Comparison of ENCODE assay signal across 13 mouse cellular contexts in genomic region chr3:105023371-105024005, GRCm38 (mm10). TPM values are rescaled to one million over a fixed set of nuclear protein-coding genes. Genes with fewer than 3 reads are reported as not detected.
A peak's percentile ranks its signal among the peaks of the same experiment; 100 is the strongest.
DNase-seq lines count a peak whose midpoint lies in the region; ATAC-seq and TF ChIP-seq lines count a peak whose summit lies in the region.
"Had no signal": no experiment of that assay in that cellular context is flagged by ENCODE, and none has a peak within 500 bp of the region (broad histone marks: within the 10 kb centered on the region; RNA-seq: fewer than 3 reads in every experiment).

No protein-coding gene starts in this region.

- no peaks in the 10 kb centered on the region for H3K27me3 ChIP-seq in hindbrain, embryonic 15.5 days
- no peaks in the 10 kb centered on the region for H3K27me3 ChIP-seq in hindbrain, embryonic 10.5 days (ENCODE audit: insufficient read depth, poor library complexity, severe bottlenecking)
- H3K27me3 ChIP-seq in midbrain, embryonic 15.5 days (replicated peaks), result no peaks in the 10 kb centered on the region
- H3K27me3 ChIP-seq in midbrain, postnatal 0 days (ENCODE audit: insufficient read depth, low read length), result no peaks in the 10 kb centered on the region
- no peaks in the 10 kb centered on the region for H3K27me3 ChIP-seq in intestine, postnatal 0 days (replicated peaks; ENCODE audit: control insufficient read depth, insufficient read depth, low read length)
- no peaks in the 10 kb centered on the region for H3K27me3 ChIP-seq in stomach, embryonic 16.5 days (ENCODE audit: control insufficient read depth, insufficient read depth, low read length)
- H3K27me3 ChIP-seq in forebrain, embryonic 16.5 days (replicated peaks; ENCODE audit: control insufficient read depth, insufficient read depth, low read length), result no peaks in the 10 kb centered on the region

- no peak overlapping the region for H3K9ac ChIP-seq in hindbrain, embryonic 15.5 days
- H3K9ac ChIP-seq in midbrain, embryonic 15.5 days, result no peak overlapping the region
- no peak overlapping the region for H3K9ac ChIP-seq in midbrain, postnatal 0 days (replicated peaks; ENCODE audit: low read length, poor library complexity, severe bottlenecking)
- H3K9ac ChIP-seq in intestine, postnatal 0 days (ENCODE audit: low read depth, low read length), result no peak overlapping the region
- H3K9ac ChIP-seq in stomach, embryonic 16.5 days (ENCODE audit: low read length), result no peak overlapping the region
- no peak overlapping the region for H3K9ac ChIP-seq in forebrain, embryonic 16.5 days (replicated peaks; ENCODE audit: low read depth, low read length)

- WGBS in hindbrain, embryonic 15.5 days, result 86% methylated on average over 10 of the region's 10 CpGs
- 89% methylated on average over 10 of the region's 10 CpGs for WGBS in hindbrain, embryonic 10.5 days
- 86% methylated on average over 10 of the region's 10 CpGs for WGBS in midbrain, embryonic 15.5 days
- WGBS in midbrain, postnatal 0 days, result 79% methylated on average over 10 of the region's 10 CpGs
- WGBS in intestine, postnatal 0 days, result 77% methylated on average over 10 of the region's 10 CpGs
- 70% methylated on average over 10 of the region's 10 CpGs for WGBS in stomach, embryonic 16.5 days
- WGBS in forebrain, embryonic 16.5 days, result 81% methylated on average over 10 of the region's 10 CpGs

- ATAC-seq in hindbrain, embryonic 15.5 days (ENCODE audit: low FRiP score, low read depth), result no peak
- ATAC-seq in midbrain, embryonic 15.5 days (replicated peaks), result no peak
- no peak for ATAC-seq in midbrain, postnatal 0 days (ENCODE audit: low FRiP score)
- ATAC-seq in intestine, postnatal 0 days, result no peak
- ATAC-seq in stomach, embryonic 16.5 days (ENCODE audit: insufficient read depth, low FRiP score), result no peak
- no peak for ATAC-seq in forebrain, embryonic 16.5 days

- no peak overlapping the region for H3K4me2 ChIP-seq in hindbrain, embryonic 15.5 days
- H3K4me2 ChIP-seq in midbrain, embryonic 15.5 days, result no peak overlapping the region
- no peak overlapping the region for H3K4me2 ChIP-seq in midbrain, postnatal 0 days (ENCODE audit: low read depth, low read length, poor library complexity, severe bottlenecking)
- no peak overlapping the region for H3K4me2 ChIP-seq in intestine, postnatal 0 days (replicated peaks; ENCODE audit: low read depth)
- no peak overlapping the region for H3K4me2 ChIP-seq in stomach, embryonic 16.5 days (ENCODE audit: low read depth, low read length)
- H3K4me2 ChIP-seq in forebrain, embryonic 16.5 days (ENCODE audit: low read length), result no peak overlapping the region

- no peaks in the 10 kb centered on the region for H3K9me3 ChIP-seq in hindbrain, embryonic 15.5 days
- H3K9me3 ChIP-seq in hindbrain, embryonic 10.5 days, result no peaks in the 10 kb centered on the region
- no peaks in the 10 kb centered on the region for H3K9me3 ChIP-seq in midbrain, embryonic 15.5 days
- H3K9me3 ChIP-seq in midbrain, postnatal 0 days (ENCODE audit: low read length), result no peaks in the 10 kb centered on the region
- H3K9me3 ChIP-seq in intestine, postnatal 0 days (ENCODE audit: control insufficient read depth), result no peaks in the 10 kb centered on the region
- no peaks in the 10 kb centered on the region for H3K9me3 ChIP-seq in stomach, embryonic 16.5 days (replicated peaks; ENCODE audit: control insufficient read depth, low read length)
- H3K9me3 ChIP-seq in forebrain, embryonic 16.5 days (ENCODE audit: control insufficient read depth, low read length), result no peaks in the 10 kb centered on the region

- no peak for DNase-seq in hindbrain, embryonic 10.5 days (ENCODE audit: low spot score)
- no peak for DNase-seq in midbrain, postnatal 0 days (ENCODE audit: low spot score)
- DNase-seq in cerebellum, adult 11-12 months, result no peak
- DNase-seq: kidney, postnatal 10 days; thymus, postnatal 25 days had no signal

- 0 out of 2 replicates have a peak overlapping the region, but pooled peaks have one; percentile 11 for H3K27ac ChIP-seq in hindbrain, embryonic 15.5 days (replicated peaks)
- no peak overlapping the region for H3K27ac ChIP-seq in hindbrain, embryonic 10.5 days
- 0 out of 2 replicates have a peak overlapping the region, but pooled peaks have one; percentile 9 for H3K27ac ChIP-seq in midbrain, embryonic 15.5 days
- no peak overlapping the region for H3K27ac ChIP-seq in midbrain, postnatal 0 days (ENCODE audit: low read depth, low read length)
- peak overlapping the region; percentile 50; the same call in 1 of the 2 replicates for H3K27ac ChIP-seq in intestine, postnatal 0 days (ENCODE audit: low read depth, low read length)
- peak overlapping the region; percentile 59 for H3K27ac ChIP-seq in stomach, embryonic 16.5 days (ENCODE audit: low read length)
- no peak overlapping the region for H3K27ac ChIP-seq in forebrain, embryonic 16.5 days (ENCODE audit: low read length)

- no peak for TF ChIP-seq CTCF in midbrain, postnatal 0 days (IDR thresholded peaks at IDR 0.05)
- no peak for TF ChIP-seq CTCF in intestine, postnatal 0 days (IDR thresholded peaks at IDR 0.05; ENCODE audit: low read depth)

- peaks cover 10% of the 10 kb centered on the region; the same call in 1 of the 2 replicates for H3K36me3 ChIP-seq in hindbrain, embryonic 15.5 days
- H3K36me3 ChIP-seq in hindbrain, embryonic 10.5 days, result peaks cover 42% of the 10 kb centered on the region
- H3K36me3 ChIP-seq in midbrain, embryonic 15.5 days (replicated peaks), result peaks cover 4% of the 10 kb centered on the region; the same call in 1 of the 2 replicates
- H3K36me3 ChIP-seq in midbrain, postnatal 0 days (ENCODE audit: insufficient read depth, low read length), result peaks cover 11% of the 10 kb centered on the region; the same call in 1 of the 2 replicates
- H3K36me3 ChIP-seq in intestine, postnatal 0 days (ENCODE audit: control insufficient read depth, insufficient read depth), result peaks cover 9% of the 10 kb centered on the region; the same call in 1 of the 2 replicates
- peaks cover 7% of the 10 kb centered on the region; the same call in 1 of the 2 replicates for H3K36me3 ChIP-seq in stomach, embryonic 16.5 days (ENCODE audit: control insufficient read depth, insufficient read depth, low read length)
- H3K36me3 ChIP-seq in forebrain, embryonic 16.5 days (ENCODE audit: control insufficient read depth, insufficient read depth), result 0 out of 2 replicates have a peak, but pooled peaks cover 4% of the 10 kb centered on the region

- no peaks in the 10 kb centered on the region for H3K4me1 ChIP-seq in hindbrain, embryonic 15.5 days (replicated peaks)
- H3K4me1 ChIP-seq in hindbrain, embryonic 10.5 days (replicated peaks), result peaks cover 6% of the 10 kb centered on the region; the same call in 1 of the 2 replicates
- H3K4me1 ChIP-seq in midbrain, embryonic 15.5 days, result no peaks in the 10 kb centered on the region
- H3K4me1 ChIP-seq in midbrain, postnatal 0 days (ENCODE audit: insufficient read depth, low read length), result no peaks in the 10 kb centered on the region
- peaks cover 8% of the 10 kb centered on the region for H3K4me1 ChIP-seq in intestine, postnatal 0 days (replicated peaks; ENCODE audit: control insufficient read depth, insufficient read depth, low read length)
- peaks cover 18% of the 10 kb centered on the region; the same call in 1 of the 2 replicates for H3K4me1 ChIP-seq in stomach, embryonic 16.5 days (ENCODE audit: control insufficient read depth, insufficient read depth, low read length)
- H3K4me1 ChIP-seq in forebrain, embryonic 16.5 days (replicated peaks; ENCODE audit: control insufficient read depth, insufficient read depth, low read length), result no peaks in the 10 kb centered on the region

- no peak overlapping the region for H3K4me3 ChIP-seq in hindbrain, embryonic 15.5 days
- no peak overlapping the region for H3K4me3 ChIP-seq in hindbrain, embryonic 10.5 days
- H3K4me3 ChIP-seq in midbrain, embryonic 15.5 days, result no peak overlapping the region
- H3K4me3 ChIP-seq in midbrain, postnatal 0 days (ENCODE audit: low read depth, low read length), result no peak overlapping the region
- H3K4me3 ChIP-seq in intestine, postnatal 0 days (ENCODE audit: low read depth, low read length), result no peak overlapping the region
- no peak overlapping the region for H3K4me3 ChIP-seq in stomach, embryonic 16.5 days (replicated peaks; ENCODE audit: low read length)
- H3K4me3 ChIP-seq in forebrain, embryonic 16.5 days (replicated peaks; ENCODE audit: low read length), result no peak overlapping the region

RNA-seq across cellular contexts. Expression of gene Cttnbp2nl, which starts 29.5 kb away (rescaled TPM):
- polyA plus RNA-seq in hindbrain, embryonic 15.5 days (2015; fragmentation: Nextera tagmentation; extraction: Ambion mirVana), result 47.4 and 50.6 TPM in 2 replicates
- polyA plus RNA-seq in hindbrain, embryonic 10.5 days (2016; fragmentation: Nextera tagmentation; extraction: Ambion mirVana), result 41.3 and 41.8 TPM in 2 replicates
- 60.6 and 60.9 TPM in 2 replicates for polyA plus RNA-seq in midbrain, embryonic 15.5 days (2015; fragmentation: Nextera tagmentation; extraction: Ambion mirVana)
- total RNA-seq in midbrain, postnatal 0 days (2014; rRNA removed), result 34.1 and 36.7 TPM in 2 replicates
- polyA plus RNA-seq in midbrain, postnatal 0 days (2015; fragmentation: Nextera tagmentation; extraction: Ambion mirVana), result 41.9 and 45.7 TPM in 2 replicates
- polyA plus RNA-seq in intestine, postnatal 0 days (2015; fragmentation: Nextera tagmentation; extraction: Ambion mirVana), result 9.8 and 10.6 TPM in 2 replicates
- 25.8 and 28.7 TPM in 2 replicates for polyA plus RNA-seq in stomach, embryonic 16.5 days (2015; fragmentation: Nextera tagmentation; extraction: Ambion mirVana)
- polyA plus RNA-seq in forebrain, embryonic 16.5 days (2015; fragmentation: Nextera tagmentation; extraction: Ambion mirVana), result 62.6 and 70.2 TPM in 2 replicates

RNA-seq across cellular contexts. Expression of gene 4930564D02Rik, which starts 43.2 kb away (rescaled TPM):
- not detected in 2 replicates for polyA plus RNA-seq in hindbrain, embryonic 15.5 days (2015; fragmentation: Nextera tagmentation; extraction: Ambion mirVana)
- polyA plus RNA-seq in hindbrain, embryonic 10.5 days (2016; fragmentation: Nextera tagmentation; extraction: Ambion mirVana), result not detected in 2 replicates
- polyA plus RNA-seq in midbrain, embryonic 15.5 days (2015; fragmentation: Nextera tagmentation; extraction: Ambion mirVana), result not detected in 2 replicates
- total RNA-seq in midbrain, postnatal 0 days (2014; rRNA removed), result not detected in 2 replicates
- not detected in 2 replicates for polyA plus RNA-seq in midbrain, postnatal 0 days (2015; fragmentation: Nextera tagmentation; extraction: Ambion mirVana)
- polyA plus RNA-seq in intestine, postnatal 0 days (2015; fragmentation: Nextera tagmentation; extraction: Ambion mirVana), result not detected in 2 replicates
- not detected in 2 replicates for polyA plus RNA-seq in stomach, embryonic 16.5 days (2015; fragmentation: Nextera tagmentation; extraction: Ambion mirVana)
- not detected in 2 replicates for polyA plus RNA-seq in forebrain, embryonic 16.5 days (2015; fragmentation: Nextera tagmentation; extraction: Ambion mirVana)
- total RNA-seq: left cerebral cortex, postnatal 36 days had no signal
- polyA plus RNA-seq: embryonic facial prominence, embryonic 14.5 days; spleen, adult 2 months had no signal

Comparison
In these comparisons a context has a peak if more than half of its experiments do, and no peak if none do; other contexts are left out.
1. H3K27ac ChIP-seq: peak in hindbrain, embryonic 15.5 days (single experiment), midbrain, embryonic 15.5 days (single experiment), intestine, postnatal 0 days (single experiment) and stomach, embryonic 16.5 days (single experiment); none in hindbrain, embryonic 10.5 days (single experiment), midbrain, postnatal 0 days (single experiment) and forebrain, embryonic 16.5 days (single experiment).